Mouse (Mus musculus) liver, embryonic 14.5 days (tissue): ENCODE data around the gene Car14.
A peak's percentile ranks its signal among the peaks of the same experiment; 100 is the strongest.

Experiments used
- CTCF ChIP-seq: IDR thresholded peaks from 2 replicates; pipeline ENCODE4 v1.5.1; 2016; ENCODE audit warnings: antibody characterized with exemption, low read depth, control low read depth
- EP300 ChIP-seq: IDR thresholded peaks from 2 replicates; pipeline ENCODE4 v1.6.1; 2016; ENCODE audit warnings: antibody characterized with exemption, low read depth

- TF ChIP-seq CTCF (no peak), EP300 (peak; percentile 54; the same call in 1 of the 2 replicates)
These were observed 24.4 kb upstream of the Car14 start, which contains the start of gene Anp32e for GRCm38 (mm10) chr3:95928658-95929503.
